In the genomic region with DNA sequence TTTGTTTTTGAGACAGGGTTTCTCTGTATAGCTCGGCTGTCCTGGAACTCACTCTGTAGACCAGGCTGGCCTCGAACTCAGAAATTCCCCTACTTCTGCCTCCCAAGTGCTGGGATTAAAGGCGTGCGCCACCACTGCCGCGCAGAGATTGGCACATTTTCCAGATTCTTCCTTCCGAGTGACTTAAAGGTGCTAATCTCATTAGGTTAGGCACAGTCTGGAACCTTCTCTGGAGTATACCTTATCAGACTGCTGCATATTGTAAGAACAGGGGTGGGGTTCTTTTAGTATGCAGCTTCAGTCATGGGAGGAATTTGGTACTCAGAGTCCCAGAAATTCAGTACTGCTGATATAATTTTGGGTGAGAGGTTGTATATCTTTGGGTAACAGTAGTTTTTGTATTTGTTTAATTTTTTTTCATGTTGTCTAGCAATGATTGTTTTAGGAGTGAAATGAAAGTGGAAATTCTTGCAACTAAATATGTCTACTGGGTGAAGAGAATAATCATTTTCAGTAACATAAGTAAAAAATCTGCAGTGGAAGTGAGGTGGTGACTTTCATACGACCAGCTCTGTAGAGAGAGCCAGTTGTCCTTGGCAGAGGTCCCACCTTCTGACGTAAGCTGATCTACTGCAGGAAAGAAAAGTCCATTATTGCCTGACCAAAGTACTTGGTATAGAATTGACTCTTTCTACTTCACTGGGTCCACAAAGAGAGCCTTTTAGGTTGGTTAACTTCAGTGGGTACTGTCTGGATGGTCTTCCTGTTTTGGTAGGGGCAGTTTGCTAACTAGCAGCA, we compare ENCODE assay signal across 8 mouse cellular contexts. TPM values are rescaled to one million over a fixed set of nuclear protein-coding genes. Genes with fewer than 3 reads are reported as not detected.
DNase-seq lines count a peak whose midpoint lies in the region; ATAC-seq lines count a peak whose summit lies in the region.

No protein-coding gene starts in this region.

- peaks cover 58% of the 10 kb centered on the region for H3K4me1 ChIP-seq in forebrain, embryonic 13.5 days

- H3K9me3 ChIP-seq in forebrain, embryonic 13.5 days (replicated peaks), result no peaks in the 10 kb centered on the region

- peak; percentile 94 for ATAC-seq in megakaryocyte-erythroid progenitor cell, adult 5-6 weeks (replicated peaks; ENCODE audit: low FRiP score, low TSS enrichment, poor library complexity, severe bottlenecking)
- no peak for ATAC-seq in forebrain, embryonic 13.5 days

- intact Hi-C loops in heart, postnatal 10 days (cut with DNase I), result no loop called here
- intact Hi-C loops in left cerebral cortex, postnatal 14 days (cut with DNase I), result no loop called here

- no peak overlapping the region for H3K4me2 ChIP-seq in forebrain, embryonic 13.5 days

- WGBS in forebrain, embryonic 13.5 days, result 79% methylated on average over 9 of the region's 9 CpGs

- H3K27me3 ChIP-seq in forebrain, embryonic 13.5 days, result no peaks in the 10 kb centered on the region

- no peak overlapping the region for H3K27ac ChIP-seq in forebrain, embryonic 13.5 days

- no peak overlapping the region for H3K9ac ChIP-seq in forebrain, embryonic 13.5 days

- DNase-seq in urinary bladder, postnatal 10 days (ENCODE audit: low spot score), result peak; percentile 17
- DNase-seq in urinary bladder, adult 2 months (ENCODE audit: low spot score), result no peak
- peak; percentile 74 to 75 for DNase-seq in cerebellum, postnatal 14 days
- peak; percentile 87 to 91 for DNase-seq in heart, postnatal 10 days
- DNase-seq in left cerebral cortex, postnatal 14 days (ENCODE audit: low spot score in 2 of 2), result peak; percentile 30 to 58
- DNase-seq in natural killer cell, adult 2 months (ENCODE audit: low spot score in 2 of 2), result no peak

- no peak overlapping the region for H3K4me3 ChIP-seq in forebrain, embryonic 13.5 days

- peaks cover 44% of the 10 kb centered on the region for H3K36me3 ChIP-seq in forebrain, embryonic 13.5 days (ENCODE audit: poor library complexity, severe bottlenecking)

RNA-seq across cellular contexts. Expression of gene Sptan1, which starts 6.7 kb away (rescaled TPM):
- 206 and 215 TPM in 2 replicates for polyA plus RNA-seq in urinary bladder, adult 2 months (2012; rRNA removed)
- total RNA-seq in heart, postnatal 10 days (2021), result 100 to 1,000 TPM; 334 to 351 TPM
- 1,000 to 10,000 TPM in 1 of 2 experiments, 100 to 1,000 TPM in 1; 952 to 1,021 TPM for total RNA-seq in left cerebral cortex, postnatal 14 days (2021)
- 5.2 and 8.1 TPM in 2 replicates for total RNA-seq in megakaryocyte-erythroid progenitor cell, adult 5-6 weeks (2014; fragmentation: Nextera tagmentation)
- total RNA-seq in megakaryocyte-erythroid progenitor cell, adult 5-6 weeks (2017), result 9.7 and 19.7 TPM in 2 replicates
- polyA plus RNA-seq in forebrain, embryonic 13.5 days (2015; fragmentation: Nextera tagmentation; extraction: Ambion mirVana), result 157 and 178 TPM in 2 replicates

RNA-seq across cellular contexts. Expression of gene Gle1, which starts 36.8 kb away (rescaled TPM):
- 34.0 and 38.4 TPM in 2 replicates for polyA plus RNA-seq in urinary bladder, adult 2 months (2012; rRNA removed)
- 10 to 100 TPM; 26.0 to 26.2 TPM for total RNA-seq in heart, postnatal 10 days (2021)
- 10 to 100 TPM; 35.9 to 37.4 TPM for total RNA-seq in left cerebral cortex, postnatal 14 days (2021)
- 39.1 and 52.0 TPM in 2 replicates for total RNA-seq in megakaryocyte-erythroid progenitor cell, adult 5-6 weeks (2014; fragmentation: Nextera tagmentation)
- 64.5 and 72.1 TPM in 2 replicates for total RNA-seq in megakaryocyte-erythroid progenitor cell, adult 5-6 weeks (2017)
- polyA plus RNA-seq in forebrain, embryonic 13.5 days (2015; fragmentation: Nextera tagmentation; extraction: Ambion mirVana), result 82.5 and 83.3 TPM in 2 replicates

Comparison
In these comparisons a context has a peak if more than half of its experiments do, and no peak if none do; other contexts are left out.
1. DNase-seq: peak in urinary bladder, postnatal 10 days (single experiment), cerebellum, postnatal 14 days (2 of 2), heart, postnatal 10 days (2 of 2) and left cerebral cortex, postnatal 14 days (2 of 2); none in urinary bladder, adult 2 months (single experiment) and natural killer cell, adult 2 months (0 of 2).
2. RNA of gene Sptan1, which starts 6.7 kb away (total RNA-seq): 952 to 1,021 TPM in left cerebral cortex, postnatal 14 days and 334 to 351 TPM in heart, postnatal 10 days; 5.2 to 19.7 TPM in megakaryocyte-erythroid progenitor cell, adult 5-6 weeks; every median in the first group is over 10 times any median in the second.